Mouse (Mus musculus) brain, embryonic 14.5 days (tissue): Measurements from ENCODE around the gene Rfc4. TPM values are rescaled to one million over a fixed set of nuclear protein-coding genes. Genes with fewer than 3 reads are reported as not detected.

Experiments
- DNase-seq: peaks from one replicate; pipeline ENCODE4 v3.0.0-alpha.2; 2011; ENCODE audit warnings: low read depth
- CTCF ChIP-seq: fragments of 200-500 bp; IDR thresholded peaks from 2 replicates; pipeline ENCODE4 v1.5.1; 2012; ENCODE audit warnings: inconsistent platforms, mild to moderate bottlenecking, moderate library complexity, borderline replicate concordance; ENCODE audit not compliant: insufficient read depth, insufficient read length; ENCODE audit errors: extremely low read depth
- POLR2A ChIP-seq: fragments of 200-500 bp; IDR thresholded peaks from 2 replicates; pipeline ENCODE4 v1.6.1; 2012; ENCODE audit warnings: mild to moderate bottlenecking, inconsistent platforms, borderline replicate concordance; ENCODE audit not compliant: poor library complexity, insufficient read depth, insufficient read length, severe bottlenecking; ENCODE audit errors: extremely low read depth
- polyA plus RNA-seq: library from polyadenylated mRNA; depleted of rRNA; stranded (reverse); fragments of >200 nt; gene quantifications from 2 replicates; pipeline ENCODE4 v1.2.3, GENCODE M21; 2012; rRNA removed

Gene Rfc4
- polyA plus RNA-seq, result 3.0 and 6.3 TPM in 2 replicates

DNA sequence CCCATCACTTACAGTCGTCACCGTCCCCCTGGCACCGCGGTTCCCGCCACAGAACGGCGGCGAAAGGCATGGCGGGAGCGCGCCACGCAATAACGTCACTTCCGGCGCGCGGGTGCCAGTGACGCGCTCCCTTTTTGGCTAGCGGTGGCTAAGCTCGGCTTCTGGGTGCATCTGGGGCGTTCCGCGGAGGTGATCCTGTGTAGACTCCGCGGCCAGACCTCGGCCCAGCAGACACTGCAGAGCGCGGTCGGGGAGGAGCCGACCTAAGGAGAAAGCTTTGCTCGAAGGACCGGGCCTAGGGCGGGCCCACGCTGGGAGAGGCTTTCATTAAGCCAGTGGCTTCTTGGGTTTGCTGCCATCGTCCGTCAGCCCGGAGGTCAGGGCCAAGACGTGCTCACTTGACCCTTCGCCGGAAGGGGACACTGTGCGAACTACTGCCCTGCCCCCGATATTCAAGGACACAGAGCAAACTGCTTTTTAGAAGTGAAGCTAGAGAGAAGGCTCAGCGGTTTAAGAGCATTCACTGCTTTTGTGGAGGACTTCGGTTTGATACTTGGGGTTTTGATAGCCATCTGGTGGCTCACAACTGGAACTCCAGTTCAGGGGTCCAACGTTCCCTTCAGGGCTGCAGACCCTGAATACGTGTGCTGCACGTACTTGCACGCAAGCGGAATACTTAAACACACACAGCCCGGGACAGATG lies at the start of gene Rfc4:
Rfc4 (minus strand) TSS at position 65 of the 703 bp plus-strand sequence.
- TF ChIP-seq CTCF (peak; percentile 50; the same call in 1 of the 2 replicates), POLR2A (peak; percentile 78; the same call in 1 of the 2 replicates)
- DNase-seq, result peak; percentile 95

DNA sequence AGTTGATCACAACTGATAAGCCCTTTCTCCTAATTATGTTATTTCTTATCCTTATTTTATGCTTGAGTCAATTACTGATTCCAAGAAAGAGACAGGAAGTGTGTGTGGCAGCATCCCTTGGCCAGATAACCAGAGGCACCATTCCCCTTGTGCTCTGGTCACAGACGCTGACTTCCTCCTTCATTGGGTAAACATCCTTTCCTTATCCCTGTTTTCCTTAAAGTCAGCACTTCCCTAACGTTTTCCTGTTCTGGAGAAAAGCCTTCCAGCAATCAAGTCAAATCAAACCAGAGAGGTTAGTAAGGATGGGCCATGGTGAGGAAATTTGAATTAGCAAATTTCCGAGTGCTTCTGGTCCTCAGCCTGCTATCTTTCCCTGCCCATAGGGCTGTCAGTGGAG lies 48.4 kb upstream of the Rfc4 start:
- TF ChIP-seq CTCF, result no peak
- TF ChIP-seq POLR2A, result no peak
- DNase-seq, result no peak

DNA sequence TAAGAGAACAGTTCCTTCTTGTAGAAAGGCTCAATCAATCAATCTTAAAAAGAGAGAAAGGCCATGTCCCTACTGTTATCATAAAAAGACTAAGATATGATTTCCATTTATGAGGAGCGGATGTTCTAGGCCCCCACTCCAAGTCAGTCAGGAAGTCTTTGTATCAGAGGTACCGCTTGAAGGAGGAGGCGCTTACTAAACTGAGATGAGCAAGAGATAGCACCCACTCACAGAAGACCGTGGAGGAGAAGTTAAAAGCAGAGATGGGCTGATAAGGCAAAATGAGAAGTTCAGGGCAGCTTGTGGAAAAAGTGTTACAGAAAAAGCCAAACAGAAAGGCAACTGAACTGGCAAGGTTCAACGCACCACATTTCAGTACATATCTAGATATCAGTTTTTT lies 47.3 kb upstream of the Rfc4 start:
- TF ChIP-seq CTCF, result no peak
- no peak for TF ChIP-seq POLR2A
- DNase-seq, result no peak

DNA sequence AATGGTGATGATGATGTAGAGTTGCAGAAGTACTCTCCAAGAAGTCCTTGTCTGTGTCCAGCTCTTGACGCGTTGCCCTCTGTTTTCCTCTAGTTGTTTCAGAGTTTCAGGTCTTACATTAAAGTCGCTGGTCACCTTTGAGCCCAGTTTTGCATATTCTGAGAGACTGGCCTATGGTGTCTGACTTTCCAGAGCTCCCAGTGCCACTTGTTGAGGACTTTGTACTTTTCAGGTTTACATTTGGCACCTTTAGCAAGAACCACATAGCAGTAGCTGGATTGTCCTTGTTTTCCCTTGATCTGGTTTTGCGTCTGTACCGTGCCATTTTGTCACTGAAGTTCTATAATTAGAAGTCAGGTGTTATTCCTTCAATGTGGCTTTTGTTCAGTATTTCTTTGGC lies 46.4 kb upstream of the Rfc4 start:
- TF ChIP-seq POLR2A, result no peak
- no peak for TF ChIP-seq CTCF
- DNase-seq, result no peak

DNA sequence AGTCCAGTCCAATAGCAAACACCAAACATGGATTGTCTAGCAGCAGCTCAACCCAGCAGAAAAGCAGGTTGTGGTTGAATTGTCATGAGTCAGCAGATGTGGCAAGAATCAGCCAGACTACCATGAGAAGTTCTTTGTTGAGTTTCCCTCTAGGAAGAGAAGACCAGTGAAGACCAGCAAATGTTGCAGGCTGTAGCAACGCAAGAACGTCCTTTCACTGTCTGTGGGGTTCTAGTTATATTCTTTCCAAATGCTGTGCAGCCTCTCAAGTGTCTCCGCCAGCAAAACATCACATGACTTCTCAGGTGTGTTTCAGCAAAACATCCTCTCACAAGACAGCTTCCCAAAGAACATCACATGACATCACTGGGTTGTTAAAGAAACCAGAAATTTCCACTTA lies 43.3 kb upstream of the Rfc4 start:
- TF ChIP-seq CTCF (no peak), POLR2A (no peak)
- DNase-seq, result no peak

DNA sequence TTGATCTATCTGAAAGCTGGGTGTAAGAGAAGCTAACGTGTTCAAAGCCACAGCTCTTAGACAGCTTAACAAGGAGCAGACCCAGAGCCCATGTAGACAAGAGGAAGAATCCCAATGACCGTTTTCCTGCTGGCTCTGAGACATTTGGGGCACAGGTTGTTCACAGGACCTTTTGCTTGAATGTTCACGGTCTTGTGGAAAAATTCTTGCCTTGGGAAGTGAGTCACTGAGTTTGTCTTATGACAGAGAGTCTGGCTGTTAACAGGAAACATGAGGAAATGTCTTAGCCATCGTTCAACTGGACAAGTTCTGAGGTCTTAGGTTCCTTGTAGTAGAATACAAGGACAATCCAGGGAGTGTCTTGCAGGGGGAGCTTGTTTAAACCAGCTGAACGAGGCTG lies 39.5 kb upstream of the Rfc4 start:
- TF ChIP-seq CTCF, result no peak
- TF ChIP-seq POLR2A, result no peak
- no peak for DNase-seq

DNA sequence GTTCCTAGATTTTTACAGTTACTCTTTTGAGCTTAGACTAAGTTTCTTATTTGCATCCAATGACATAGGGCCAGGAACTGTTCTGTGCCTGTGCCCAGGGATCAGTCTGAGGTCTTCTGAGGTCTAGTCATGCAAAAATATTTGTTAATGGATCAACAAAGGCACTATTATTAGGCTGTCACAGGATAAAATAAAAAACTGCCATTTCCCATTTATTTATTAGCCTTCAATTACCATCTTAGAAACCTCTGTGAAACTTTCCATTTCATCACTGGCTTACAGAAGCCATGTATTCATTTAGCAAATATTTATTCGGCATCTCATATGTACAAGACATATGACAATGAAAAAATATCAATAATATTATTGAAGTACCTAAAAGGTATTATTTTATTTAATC lies 39.1 kb upstream of the Rfc4 start:
- TF ChIP-seq POLR2A (no peak), CTCF (no peak)
- no peak for DNase-seq

DNA sequence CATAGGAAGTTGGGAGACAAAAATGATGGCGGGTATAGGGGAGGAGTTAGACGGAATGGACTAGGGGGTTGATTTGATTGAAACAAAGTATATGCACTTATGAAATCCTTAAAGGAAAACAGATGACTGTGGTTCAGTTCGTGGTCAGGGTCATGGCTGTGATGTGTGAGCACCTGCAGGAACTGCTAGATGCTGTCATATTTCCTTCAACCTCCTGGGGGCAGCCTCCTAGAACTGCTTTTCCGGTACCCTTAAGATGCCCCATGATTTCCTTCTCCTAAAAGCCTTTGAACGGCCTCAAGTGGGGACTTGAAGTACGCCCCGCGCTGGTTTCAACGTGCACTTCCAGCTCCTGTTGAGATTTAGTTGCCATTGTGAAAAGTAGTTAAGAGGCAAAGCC lies 37.9 kb upstream of the Rfc4 start:
- TF ChIP-seq CTCF (no peak), POLR2A (no peak)
- DNase-seq, result peak; percentile 3

DNA sequence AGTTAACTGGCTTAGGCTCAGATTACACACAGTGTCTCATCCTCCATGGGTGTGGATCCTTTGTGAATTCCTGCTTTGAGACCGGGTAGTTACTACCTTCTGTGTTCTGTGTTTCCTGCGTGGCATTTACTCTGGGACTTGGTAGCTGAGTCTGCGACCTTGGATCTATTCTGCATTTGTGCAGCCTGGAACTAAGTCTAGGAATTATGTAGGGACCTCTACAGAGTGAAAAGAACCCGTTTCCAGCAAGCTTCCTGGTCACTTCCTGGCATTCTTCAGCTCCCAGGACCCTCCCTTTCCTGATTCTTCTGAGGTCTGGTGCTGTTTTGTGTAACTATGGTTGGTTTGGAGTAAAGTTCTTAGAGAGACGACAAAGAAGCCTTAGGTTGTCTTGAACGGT lies 36.9 kb upstream of the Rfc4 start:
- TF ChIP-seq POLR2A, result no peak
- TF ChIP-seq CTCF, result no peak
- DNase-seq, result no peak

DNA sequence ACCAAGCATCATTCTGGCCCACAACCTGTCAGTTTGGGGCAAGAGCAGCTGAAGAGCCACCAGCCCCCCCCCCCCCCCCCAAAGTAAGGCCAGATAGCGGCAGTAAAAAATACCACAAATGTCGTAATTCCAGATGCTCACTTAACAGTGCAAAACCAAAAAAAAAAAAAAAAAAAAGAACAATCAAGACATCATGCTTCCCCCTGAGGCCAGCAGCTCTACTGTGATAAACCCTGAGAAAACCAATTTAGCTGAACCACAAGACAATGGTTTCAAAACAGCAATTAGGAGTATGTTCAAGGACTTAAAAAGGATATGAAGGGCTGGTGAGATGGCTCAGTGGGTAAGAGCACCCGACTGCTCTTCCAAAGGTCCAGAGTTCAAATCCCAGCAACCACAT lies 34.6 kb upstream of the Rfc4 start:
- no peak for TF ChIP-seq POLR2A

DNA sequence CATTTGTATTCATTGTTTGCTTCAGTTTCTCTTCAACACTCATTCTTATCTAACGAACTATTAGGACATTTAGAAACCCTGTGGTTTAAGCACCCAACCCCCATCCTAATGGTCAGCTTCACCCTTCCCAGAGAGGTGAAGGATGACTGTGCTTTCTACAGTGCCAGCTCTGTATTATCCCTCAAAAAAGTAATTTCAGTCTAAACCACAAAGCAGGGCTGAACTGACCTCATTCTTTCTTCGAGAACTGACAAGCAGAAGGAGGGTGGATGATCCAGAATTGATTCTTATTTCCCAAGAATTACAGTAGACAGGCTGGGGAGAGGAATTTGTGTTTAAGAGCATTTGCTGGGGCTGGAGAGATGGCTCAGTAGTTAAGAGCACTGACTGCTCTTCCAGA lies 32.2 kb upstream of the Rfc4 start:
- TF ChIP-seq CTCF (no peak), POLR2A (no peak)
- no peak for DNase-seq

More for the DNA sequence above, 34.6 kb upstream of the Rfc4 start:
- no peak for DNase-seq

DNA sequence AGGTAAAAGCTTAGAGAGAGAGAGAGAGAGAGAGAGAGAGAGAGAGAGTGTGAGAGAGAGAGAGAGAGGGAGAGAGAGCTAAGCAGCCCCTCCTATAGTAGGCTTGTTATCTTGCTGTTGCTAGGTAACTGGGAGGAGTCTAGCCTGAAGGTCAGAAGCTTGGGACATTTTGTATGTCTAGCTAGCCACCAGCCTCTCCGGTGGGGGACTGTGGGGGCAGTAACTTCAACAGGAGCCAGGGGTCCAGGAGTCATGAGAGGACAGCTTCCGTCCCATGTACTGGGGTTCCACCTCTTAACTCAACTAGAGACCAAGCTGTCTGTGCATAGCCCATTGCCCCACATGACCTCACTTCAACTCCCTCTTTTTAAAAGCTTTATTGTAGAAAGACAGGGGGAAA lies 31.4 kb upstream of the Rfc4 start:
- no peak for TF ChIP-seq POLR2A
- TF ChIP-seq CTCF, result no peak
- no peak for DNase-seq
